Mouse (Mus musculus) layer of hippocampus, adult 9-10 months (tissue): ENCODE data around the gene Irak2.
A peak's percentile ranks its signal among the peaks of the same experiment; 100 is the strongest.
"Not testable (repeated sequence)": the region's sequence is repeated elsewhere in the genome, so short reads cannot be mapped to it uniquely, and the experiment has no call there.

Experiments
- DNase-seq: peaks from one replicate; pipeline ENCODE4 v3.0.0; 2022; ENCODE audit warnings: low spot score

The Irak2 gene

GRCm38 (mm10) chr6:113697222-113698205, 59.2 kb downstream of the Irak2 start:
- DNase-seq, result no peak

- no peak for DNase-seq
Observed at GRCm38 (mm10) chr6:113712718-113713117, 74.5 kb downstream of the Irak2 start.

GRCm38 (mm10) chr6:113713389-113713788, 75.1 kb downstream of the Irak2 start:
- not testable (repeated sequence) for DNase-seq

GRCm38 (mm10) chr6:113714276-113714675, 76.0 kb downstream of the Irak2 start:
- peak; percentile 24 for DNase-seq

- no peak for DNase-seq
Observed at GRCm38 (mm10) chr6:113714797-113715196, 76.5 kb downstream of the Irak2 start.

- no peak for DNase-seq
Observed at GRCm38 (mm10) chr6:113717541-113717940, 79.3 kb downstream of the Irak2 start.

- no peak for DNase-seq
Observed at GRCm38 (mm10) chr6:113719878-113720277, 81.6 kb downstream of the Irak2 start, which contains the start of gene Ghrl. Gene Ghrl (minus strand): TSS chr6:113719880.

GRCm38 (mm10) chr6:113721061-113721460, 82.8 kb downstream of the Irak2 start:
- no peak for DNase-seq

- no peak for DNase-seq
Observed at GRCm38 (mm10) chr6:113728181-113728580, 89.9 kb downstream of the Irak2 start.

GRCm38 (mm10) chr6:113731296-113731695, 93.0 kb downstream of the Irak2 start:
- DNase-seq, result no peak

- DNase-seq, result no peak
Observed at GRCm38 (mm10) chr6:113737318-113738046, 99.2 kb downstream of the Irak2 start.

GRCm38 (mm10) chr6:113740236-113741217, 102.3 kb downstream of the Irak2 start, which contains the start of gene Sec13:
Gene Sec13 (minus strand): TSS chr6:113740743.
- peak; percentile 51 for DNase-seq

GRCm38 (mm10) chr6:113741425-113741824, 103.2 kb downstream of the Irak2 start:
- DNase-seq, result no peak

GRCm38 (mm10) chr6:113742321-113742720, 104.1 kb downstream of the Irak2 start:
- DNase-seq, result no peak

- DNase-seq, result no peak
Observed at GRCm38 (mm10) chr6:113743111-113743510, 104.8 kb downstream of the Irak2 start.
